Mouse (Mus musculus) intestine, embryonic 16.5 days (tissue): ENCODE results near the gene Arpp21. TPM values are rescaled to one million over a fixed set of nuclear protein-coding genes. Genes with fewer than 3 reads are reported as not detected.

Experiments
- ATAC-seq: fragments of 200-750 bp; cut with Nextera tagmentation; 2 replicates; pipeline ENCODE4 v1.8.0; 2017; ENCODE audit warnings: moderate TSS enrichment, moderate library complexity
- H3K27ac ChIP-seq: fragments of 300-500 bp; sonication (generic); 2 replicates; pipeline ENCODE4 v1.5.1; 2014; ENCODE audit warnings: mild to moderate bottlenecking, low read length
- H3K27me3 ChIP-seq: fragments of 300-500 bp; sonication (generic); replicated peaks from 2 replicates; pipeline ENCODE4 v1.6.1; 2014; ENCODE audit warnings: low read length, control low read depth, mixed read lengths; ENCODE audit not compliant: control insufficient read depth, insufficient read depth
- H3K36me3 ChIP-seq: fragments of 300-500 bp; sonication (generic); 2 replicates; pipeline ENCODE4 v1.6.1; 2014; ENCODE audit warnings: low read length, control low read depth; ENCODE audit not compliant: control insufficient read depth, insufficient read depth
- H3K4me1 ChIP-seq: fragments of 300-500 bp; sonication (generic); 2 replicates; pipeline ENCODE4 v1.6.1; 2014; ENCODE audit warnings: low read length, control low read depth, mixed read lengths; ENCODE audit not compliant: control insufficient read depth, insufficient read depth
- H3K4me2 ChIP-seq: fragments of 300-500 bp; sonication (generic); 2 replicates; pipeline ENCODE4 v1.6.1; 2014; ENCODE audit warnings: low read depth, low read length, control low read depth
- H3K4me3 ChIP-seq: fragments of 300-500 bp; sonication (generic); 2 replicates; pipeline ENCODE4 v1.5.1; 2014; ENCODE audit warnings: mild to moderate bottlenecking, low read length
- H3K9ac ChIP-seq: fragments of 300-500 bp; sonication (generic); 2 replicates; pipeline ENCODE4 v1.6.1; 2014; ENCODE audit warnings: low read depth, low read length
- H3K9me3 ChIP-seq: fragments of 300-500 bp; sonication (generic); 2 replicates; pipeline ENCODE4 v1.6.1; 2016; ENCODE audit warnings: low read length, control low read depth; ENCODE audit not compliant: control insufficient read depth
- WGBS: fragments of 180-500 bp; shearing (Covaris S2); extraction: QIAGEN DNeasy Blood & Tissue Kit; methylation state at CpG from one replicate; pipeline ENCODE4 v1.1.7; 2014; 5-methylcytosine and 5-hydroxymethylcytosine counted together
- polyA plus RNA-seq: library from polyadenylated mRNA; unstranded; fragments of >200 nt; fragmentation: Nextera tagmentation; extraction: Ambion mirVana; gene quantifications from 2 replicates; pipeline ENCODE4 v1.2.1, GENCODE M21; 2015

The Arpp21 gene
- polyA plus RNA-seq, 1 experiment from 2014 or later, result 0.73 TPM

DNA sequence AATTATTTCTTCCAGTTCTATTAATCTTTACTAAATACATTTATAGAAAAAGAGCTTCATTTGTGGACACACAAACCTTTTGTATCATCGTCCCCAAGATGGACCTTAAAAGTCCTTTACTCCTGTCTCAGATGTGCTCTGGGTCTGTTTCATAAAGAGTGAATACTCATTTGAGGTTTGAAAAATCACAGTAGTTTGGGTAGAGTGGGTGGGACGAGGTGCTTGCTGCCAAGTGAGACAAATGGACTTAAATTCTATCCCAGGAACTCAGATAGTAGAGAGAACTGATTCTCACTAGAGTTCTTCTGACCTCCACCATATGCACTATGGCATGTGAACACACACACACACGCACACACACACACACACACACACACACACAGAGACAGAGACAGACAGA, 16.1 kb upstream of the Arpp21 start:
- Histone ChIP-seq H3K9ac (no peak overlapping the region), H3K9me3 (no peaks in the 10 kb centered on the region), H3K4me3 (no peak overlapping the region), H3K27me3 (no peaks in the 10 kb centered on the region), H3K27ac (no peak overlapping the region), H3K36me3 (no peaks in the 10 kb centered on the region), H3K4me1 (no peaks in the 10 kb centered on the region), H3K4me2 (no peak overlapping the region)
- no peak for ATAC-seq
- 80% methylated on average over 3 of the region's 3 CpGs for WGBS

DNA sequence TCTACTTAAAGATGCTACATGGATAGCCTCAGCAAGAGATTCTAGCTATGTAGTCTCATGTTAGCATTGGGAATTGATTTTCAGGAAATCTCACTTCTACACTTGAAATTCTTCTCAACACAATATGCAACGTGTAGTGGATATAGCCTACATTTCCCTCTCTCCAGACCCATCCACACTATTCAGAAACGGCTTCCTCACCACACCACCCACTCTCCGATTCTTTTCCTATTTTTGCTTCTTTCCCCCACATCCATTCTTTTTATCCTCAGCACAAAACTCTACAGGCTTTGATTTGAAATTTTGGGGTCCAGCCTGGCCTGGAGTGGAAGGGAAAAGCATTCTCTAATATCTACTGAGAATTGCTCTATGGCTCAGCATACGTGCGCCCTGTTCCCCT, 15.6 kb upstream of the Arpp21 start:
- no peaks in the 10 kb centered on the region for H3K36me3 ChIP-seq
- H3K27ac ChIP-seq, result no peak overlapping the region
- H3K27me3 ChIP-seq, result no peaks in the 10 kb centered on the region
- no peak overlapping the region for H3K4me3 ChIP-seq
- no peak overlapping the region for H3K4me2 ChIP-seq
- H3K4me1 ChIP-seq, result no peaks in the 10 kb centered on the region
- no peak for ATAC-seq
- 85% methylated on average over 5 of the region's 5 CpGs for WGBS
- no peak overlapping the region for H3K9ac ChIP-seq
- no peaks in the 10 kb centered on the region for H3K9me3 ChIP-seq

DNA sequence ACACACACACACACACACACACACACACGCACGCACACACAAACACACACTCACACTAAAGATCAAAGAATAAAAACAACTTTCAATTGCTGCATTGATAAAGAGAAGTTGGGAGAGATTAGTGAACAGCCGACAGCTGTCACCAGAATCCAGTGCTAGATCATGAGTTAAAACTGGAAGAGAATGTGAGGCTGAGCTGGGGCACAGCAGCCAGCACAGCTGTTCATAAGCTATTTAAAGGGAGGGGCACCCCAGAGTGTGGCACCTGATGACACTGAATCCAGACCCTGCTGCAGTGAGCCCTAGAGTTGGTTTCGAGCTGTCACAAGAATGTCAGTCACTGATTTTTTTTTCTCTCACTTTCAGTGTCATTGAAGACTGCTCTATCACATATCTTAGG, 14.0 kb upstream of the Arpp21 start:
- ATAC-seq, result no peak
- Histone ChIP-seq H3K9me3 (no peaks in the 10 kb centered on the region), H3K27me3 (no peaks in the 10 kb centered on the region; the same call in 1 of the 2 replicates), H3K4me3 (no peak overlapping the region), H3K4me1 (no peaks in the 10 kb centered on the region), H3K27ac (no peak overlapping the region), H3K36me3 (no peaks in the 10 kb centered on the region), H3K9ac (no peak overlapping the region), H3K4me2 (no peak overlapping the region)
- WGBS, result 77% methylated on average over 4 of the region's 4 CpGs

DNA sequence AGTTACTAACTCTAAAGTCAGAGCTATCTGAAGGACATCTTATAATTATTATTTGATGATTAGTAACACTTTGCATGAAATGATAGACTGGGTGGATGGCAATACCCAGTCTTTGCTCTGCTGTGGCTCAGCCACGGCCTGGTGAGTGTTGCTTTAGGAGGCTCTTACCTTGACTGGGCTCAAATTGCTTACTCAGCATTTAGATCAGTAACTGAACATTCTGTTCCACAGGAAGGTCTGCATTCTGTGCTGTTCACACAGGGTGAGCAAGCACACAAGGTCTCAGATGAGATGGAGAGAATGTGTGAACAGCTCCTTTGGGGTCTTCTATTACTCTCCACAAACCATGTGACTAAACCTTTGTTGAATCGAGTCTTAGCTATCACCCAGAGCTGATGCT, 11.4 kb upstream of the Arpp21 start:
- 72% methylated on average over 2 of the region's 2 CpGs for WGBS
- no peak for ATAC-seq
- Histone ChIP-seq H3K9me3 (no peaks in the 10 kb centered on the region), H3K27me3 (no peaks in the 10 kb centered on the region; the same call in 1 of the 2 replicates), H3K27ac (no peak overlapping the region), H3K9ac (no peak overlapping the region), H3K4me1 (no peaks in the 10 kb centered on the region), H3K4me3 (no peak overlapping the region), H3K4me2 (no peak overlapping the region), H3K36me3 (no peaks in the 10 kb centered on the region)

DNA sequence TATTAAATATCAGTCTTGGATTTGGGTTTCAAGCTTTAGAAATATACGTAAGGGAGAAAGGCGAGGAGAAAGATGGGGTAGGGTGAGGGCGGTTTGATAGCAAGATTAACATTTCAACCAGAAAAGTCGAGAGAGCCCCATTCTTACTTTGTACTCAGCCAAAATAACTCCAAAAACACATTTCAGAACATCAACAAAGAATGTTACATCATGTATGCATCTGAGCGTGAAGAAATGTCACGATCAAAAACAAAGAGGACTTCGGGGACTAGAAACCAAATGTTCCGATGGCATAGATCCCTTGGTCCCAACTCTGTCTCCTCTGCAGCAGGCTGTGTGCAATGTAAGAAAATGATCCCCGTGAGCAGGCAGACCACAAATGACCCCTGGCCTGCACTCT, 2.4 kb upstream of the Arpp21 start:
- no peak overlapping the region for H3K27ac ChIP-seq
- H3K4me2 ChIP-seq, result no peak overlapping the region
- peaks cover 33% of the 10 kb centered on the region for H3K27me3 ChIP-seq
- no peak for ATAC-seq
- H3K4me1 ChIP-seq, result peaks cover 4% of the 10 kb centered on the region; the same call in 1 of the 2 replicates
- no peak overlapping the region for H3K9ac ChIP-seq
- 82% methylated on average over 9 of the region's 9 CpGs for WGBS
- H3K4me3 ChIP-seq, result no peak overlapping the region
- no peaks in the 10 kb centered on the region for H3K36me3 ChIP-seq
- no peaks in the 10 kb centered on the region for H3K9me3 ChIP-seq

DNA sequence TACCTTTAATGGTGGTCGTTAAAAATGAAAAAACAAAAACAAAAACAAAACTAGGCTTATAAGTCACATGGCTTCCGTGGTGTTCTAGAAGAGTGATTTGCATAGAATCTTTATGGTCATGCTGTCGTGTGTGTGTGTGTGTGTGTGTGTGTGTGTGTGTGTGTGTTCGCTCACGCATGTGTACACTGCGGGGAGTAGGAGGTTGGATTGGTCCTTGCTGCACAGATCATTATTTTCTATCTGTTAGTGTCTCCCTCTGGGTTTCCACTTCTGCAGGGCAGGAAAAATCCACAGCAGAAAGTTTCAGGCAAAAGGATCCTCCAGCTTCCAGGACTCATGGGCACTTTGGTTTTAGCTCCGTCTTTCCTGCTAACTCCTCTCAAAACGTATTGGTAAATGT, 813 bp upstream of the Arpp21 start:
- Histone ChIP-seq H3K4me1 (peaks cover 4% of the 10 kb centered on the region; the same call in 1 of the 2 replicates), H3K27ac (no peak overlapping the region), H3K4me3 (no peak overlapping the region), H3K9me3 (no peaks in the 10 kb centered on the region), H3K9ac (no peak overlapping the region), H3K4me2 (no peak overlapping the region), H3K36me3 (no peaks in the 10 kb centered on the region), H3K27me3 (peaks cover 40% of the 10 kb centered on the region)
- no peak for ATAC-seq
- 77% methylated on average over 8 of the region's 8 CpGs for WGBS

GRCm38 (mm10) chr9:112235041-112235695, 570 bp downstream of the Arpp21 start:
- peaks cover 40% of the 10 kb centered on the region for H3K27me3 ChIP-seq

DNA sequence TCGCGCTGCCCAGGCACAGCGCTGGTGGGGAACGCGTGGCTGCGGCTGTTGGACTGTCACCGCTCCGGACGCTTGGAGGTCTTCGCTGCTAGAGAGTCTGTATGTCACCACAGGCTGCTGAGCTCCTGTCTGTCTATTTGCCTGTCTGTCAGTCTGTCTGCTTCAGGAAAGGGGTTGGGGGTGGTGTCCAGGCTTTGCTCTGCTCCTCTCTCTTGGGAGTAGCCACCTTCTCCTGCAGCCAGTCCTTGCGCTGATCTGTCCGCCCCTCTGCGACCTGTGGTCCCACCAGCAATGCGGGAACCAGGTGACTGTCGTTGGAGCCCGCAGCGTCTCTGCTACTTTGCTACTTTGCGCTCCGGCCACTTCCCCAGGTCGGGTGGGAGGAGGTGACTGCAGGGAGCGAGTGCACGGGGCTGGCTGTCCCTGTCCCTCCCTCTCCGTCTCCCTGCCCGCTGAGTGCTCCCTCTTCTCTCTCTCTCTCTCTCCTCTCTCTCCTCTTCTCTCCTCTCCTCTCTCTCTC, 1.2 kb downstream of the Arpp21 start:
- WGBS, result 0% methylated on average over 24 of the region's 24 CpGs

More at GRCm38 (mm10) chr9:112235041-112235695, 570 bp downstream of the Arpp21 start:
- ATAC-seq, result peak; percentile 59; the same call in 1 of the 2 replicates
- no peaks in the 10 kb centered on the region for H3K36me3 ChIP-seq
- H3K4me2 ChIP-seq, result peak overlapping the region; percentile 52
- H3K9ac ChIP-seq, result no peak overlapping the region
- peak overlapping the region; percentile 36 for H3K4me3 ChIP-seq
- WGBS, result 0% methylated on average over 43 of the region's 44 CpGs
- no peaks in the 10 kb centered on the region for H3K9me3 ChIP-seq
- H3K4me1 ChIP-seq, result peaks cover 4% of the 10 kb centered on the region; the same call in 1 of the 2 replicates
- no peak overlapping the region for H3K27ac ChIP-seq

GRCm38 (mm10) chr9:112233822-112234504, 1.8 kb downstream of the Arpp21 start:
- Histone ChIP-seq H3K4me3 (peak overlapping the region; percentile 36; the same call in 1 of the 2 replicates), H3K27ac (no peak overlapping the region), H3K36me3 (no peaks in the 10 kb centered on the region), H3K27me3 (peaks cover 40% of the 10 kb centered on the region), H3K9me3 (no peaks in the 10 kb centered on the region), H3K4me1 (peaks cover 4% of the 10 kb centered on the region; the same call in 1 of the 2 replicates), H3K4me2 (no peak overlapping the region), H3K9ac (no peak overlapping the region)
- no peak for ATAC-seq
- WGBS, result 20% methylated on average over 12 of the region's 12 CpGs

More for the DNA sequence above, 1.2 kb downstream of the Arpp21 start:
- H3K27ac ChIP-seq, result no peak overlapping the region
- peak overlapping the region; percentile 52; the same call in 1 of the 2 replicates for H3K4me2 ChIP-seq
- no peak for ATAC-seq
- peaks cover 40% of the 10 kb centered on the region for H3K27me3 ChIP-seq
- H3K4me1 ChIP-seq, result peaks cover 4% of the 10 kb centered on the region; the same call in 1 of the 2 replicates
- H3K9ac ChIP-seq, result no peak overlapping the region
- H3K36me3 ChIP-seq, result no peaks in the 10 kb centered on the region
- no peaks in the 10 kb centered on the region for H3K9me3 ChIP-seq
- H3K4me3 ChIP-seq, result peak overlapping the region; percentile 36
